Mouse (Mus musculus) midbrain, embryonic 14.5 days (tissue): Measurements from ENCODE around the gene Galnt13. TPM values are rescaled to one million over a fixed set of nuclear protein-coding genes. Genes with fewer than 3 reads are reported as not detected.

Experiments used
- ATAC-seq: fragments of 200-750 bp; cut with Nextera tagmentation; 2 replicates; pipeline ENCODE4 v1.8.0; 2017; ENCODE audit warnings: moderate number of reproducible peaks, moderate library complexity; ENCODE audit not compliant: low FRiP score, low TSS enrichment
- DNase-seq: peaks from one replicate; pipeline ENCODE4 v3.0.0-alpha.2; 2015
- H3K27ac ChIP-seq: fragments of 300-500 bp; sonication (generic); replicated peaks from 2 replicates; pipeline ENCODE4 v1.5.1; 2014; ENCODE audit warnings: mild to moderate bottlenecking, low read depth, low read length, moderate library complexity
- H3K27me3 ChIP-seq: fragments of 300-500 bp; sonication (generic); 2 replicates; pipeline ENCODE4 v1.6.1; 2014; ENCODE audit warnings: low read length, control low read depth, mixed read lengths; ENCODE audit not compliant: control insufficient read depth, insufficient read depth
- H3K36me3 ChIP-seq: fragments of 300-500 bp; sonication (generic); 2 replicates; pipeline ENCODE4 v1.6.1; 2014; ENCODE audit warnings: low read length, control low read depth; ENCODE audit not compliant: control insufficient read depth, insufficient read depth
- H3K4me1 ChIP-seq: fragments of 300-500 bp; sonication (generic); 2 replicates; pipeline ENCODE4 v1.6.1; 2014; ENCODE audit warnings: mild to moderate bottlenecking, antibody characterized with exemption, low read length, control low read depth; ENCODE audit not compliant: control insufficient read depth, insufficient read depth
- H3K4me2 ChIP-seq: fragments of 300-500 bp; sonication (generic); 2 replicates; pipeline ENCODE4 v1.6.1; 2014; ENCODE audit warnings: mild to moderate bottlenecking, low read length, moderate library complexity
- H3K4me3 ChIP-seq: fragments of 300-500 bp; sonication (generic); replicated peaks from 2 replicates; pipeline ENCODE4 v1.5.1; 2014; ENCODE audit warnings: low read depth, low read length
- H3K9ac ChIP-seq: fragments of 300-500 bp; sonication (generic); replicated peaks from 2 replicates; pipeline ENCODE4 v1.6.1; 2014; ENCODE audit warnings: mild to moderate bottlenecking, low read length, moderate library complexity
- H3K9me3 ChIP-seq: fragments of 300-500 bp; sonication (generic); 2 replicates; pipeline ENCODE4 v1.6.1; 2016; ENCODE audit warnings: low read length, control low read depth, mixed read lengths; ENCODE audit not compliant: control insufficient read depth
- WGBS: fragments of 180-500 bp; shearing (Covaris S2); extraction: QIAGEN DNeasy Blood & Tissue Kit; methylation state at CpG from one replicate; pipeline ENCODE4 v1.1.7; 2014; 5-methylcytosine and 5-hydroxymethylcytosine counted together
- polyA plus RNA-seq: library from polyadenylated mRNA; unstranded; fragments of >200 nt; fragmentation: Nextera tagmentation; extraction: Ambion mirVana; gene quantifications from 2 replicates; pipeline ENCODE4 v1.2.1, GENCODE M21; 2014

The Galnt13 gene
- polyA plus RNA-seq, 1 experiment from 2014 or later: 7.0 TPM

GRCm38 (mm10) chr2:55103521-55103920 is 667.4 kb downstream of the Galnt13 start:
- WGBS: 94% methylated on average over 5 of the region's 5 CpGs
- H3K4me1 ChIP-seq: no peaks in the 10 kb centered on the region
- H3K27me3 ChIP-seq: no peaks in the 10 kb centered on the region
- no peak overlapping the region for H3K4me2 ChIP-seq
- ATAC-seq: no peak
- H3K27ac ChIP-seq: no peak overlapping the region
- DNase-seq: no peak
- H3K4me3 ChIP-seq: no peak overlapping the region
- H3K9me3 ChIP-seq: no peaks in the 10 kb centered on the region
- H3K9ac ChIP-seq: no peak overlapping the region
- H3K36me3 ChIP-seq: no peaks in the 10 kb centered on the region

DNA sequence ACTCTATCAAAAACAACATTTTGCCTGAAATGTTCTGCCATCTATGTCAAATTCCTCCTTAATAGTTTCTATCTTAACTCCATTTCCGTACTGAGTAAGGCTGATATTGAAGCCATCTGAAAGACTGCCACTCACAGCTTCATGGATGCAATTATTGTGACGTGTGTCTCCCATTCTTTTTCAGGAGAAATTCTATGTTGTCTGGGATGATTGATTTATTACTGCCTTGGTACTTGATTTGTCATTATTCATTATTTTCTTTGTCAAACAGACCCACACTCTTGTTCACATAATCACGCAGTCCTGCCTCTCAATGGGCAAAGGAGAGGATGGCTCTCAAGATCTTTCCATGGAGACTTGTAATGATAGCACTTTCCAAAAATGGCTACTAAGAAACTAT is 671.7 kb downstream of the Galnt13 start:
- DNase-seq: no peak
- H3K36me3 ChIP-seq: no peaks in the 10 kb centered on the region
- H3K27me3 ChIP-seq: no peaks in the 10 kb centered on the region
- WGBS: 70% methylated on average over 3 of the region's 3 CpGs
- no peak overlapping the region for H3K4me3 ChIP-seq
- H3K4me2 ChIP-seq: no peak overlapping the region
- H3K9ac ChIP-seq: no peak overlapping the region
- ATAC-seq: no peak
- no peak overlapping the region for H3K27ac ChIP-seq
- no peaks in the 10 kb centered on the region for H3K4me1 ChIP-seq
- no peaks in the 10 kb centered on the region for H3K9me3 ChIP-seq

DNA sequence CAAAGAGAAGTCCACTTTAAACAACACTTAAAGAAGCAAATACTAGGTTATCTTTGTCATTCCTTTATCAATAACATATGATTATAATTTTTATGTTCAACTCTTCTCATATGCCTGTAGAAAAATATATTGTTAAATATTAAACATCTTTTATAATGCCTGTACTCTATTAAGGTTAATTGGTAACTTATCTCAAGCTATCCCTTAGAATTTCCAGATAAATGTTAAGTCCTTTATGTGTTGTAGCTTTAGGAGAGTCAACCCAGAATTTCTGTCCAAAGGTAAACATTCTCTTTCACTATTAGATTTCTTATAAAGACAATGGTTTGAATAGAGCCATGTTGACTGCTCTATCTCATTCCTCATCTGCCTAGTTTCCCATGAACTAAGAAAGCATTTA is 717.0 kb downstream of the Galnt13 start:
- H3K4me3 ChIP-seq: no peak overlapping the region
- H3K4me2 ChIP-seq: no peak overlapping the region
- H3K9me3 ChIP-seq: no peaks in the 10 kb centered on the region
- no peak overlapping the region for H3K9ac ChIP-seq
- ATAC-seq (no peak), DNase-seq (no peak)
- H3K27ac ChIP-seq: no peak overlapping the region
- no peaks in the 10 kb centered on the region for H3K4me1 ChIP-seq
- H3K27me3 ChIP-seq: no peaks in the 10 kb centered on the region
- H3K36me3 ChIP-seq: no peaks in the 10 kb centered on the region

DNA sequence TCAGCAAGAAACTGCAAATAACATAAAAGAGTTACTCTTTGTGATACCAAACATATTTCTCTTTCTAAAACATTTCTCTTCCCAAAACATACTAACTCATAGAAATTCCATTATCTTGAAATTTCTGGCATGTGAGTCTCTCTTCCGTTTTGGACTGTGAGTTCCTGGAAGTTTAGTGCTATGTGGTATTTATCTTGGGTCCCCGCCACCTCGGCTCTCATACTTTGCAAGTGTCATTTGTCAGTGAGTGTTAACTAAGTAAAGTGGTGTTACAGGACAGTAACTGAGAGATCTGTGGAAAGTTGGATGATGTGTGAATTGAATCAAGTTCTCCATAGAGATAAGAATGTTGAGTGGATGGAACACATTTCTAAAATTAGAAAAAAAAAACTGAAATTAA is 728.7 kb downstream of the Galnt13 start:
- Histone ChIP-seq H3K36me3 (no peaks in the 10 kb centered on the region), H3K4me1 (no peaks in the 10 kb centered on the region), H3K27ac (no peak overlapping the region), H3K4me3 (no peak overlapping the region), H3K9me3 (no peaks in the 10 kb centered on the region), H3K27me3 (no peaks in the 10 kb centered on the region), H3K4me2 (no peak overlapping the region), H3K9ac (no peak overlapping the region)
- 81% methylated on average over 3 of the region's 3 CpGs for WGBS
- DNase-seq (no peak), ATAC-seq (no peak)
